Mouse (Mus musculus) liver, embryonic 13.5 days (tissue): ENCODE data around the gene Wfdc17. TPM values are rescaled to one million over a fixed set of nuclear protein-coding genes. Genes with fewer than 3 reads are reported as not detected.

Experiments used
- ATAC-seq: fragments of 200-750 bp; cut with Nextera tagmentation; 2 replicates; pipeline ENCODE4 v1.8.0; 2017; ENCODE audit warnings: low read depth, mild to moderate bottlenecking, moderate number of reproducible peaks, moderate library complexity
- DNase-seq: peaks from one replicate; pipeline ENCODE4 v3.0.0; 2022
- H3K27ac ChIP-seq: fragments of 300-500 bp; sonication (generic); 2 replicates; pipeline ENCODE4 v1.5.1; 2015; ENCODE audit warnings: moderate library complexity, mild to moderate bottlenecking, inconsistent platforms
- H3K27me3 ChIP-seq: fragments of 300-500 bp; sonication (generic); 2 replicates; pipeline ENCODE4 v1.6.1; 2015; ENCODE audit warnings: mild to moderate bottlenecking, inconsistent platforms
- H3K36me3 ChIP-seq: fragments of 300-500 bp; sonication (generic); 2 replicates; pipeline ENCODE4 v1.6.1; 2015; ENCODE audit warnings: mild to moderate bottlenecking, inconsistent platforms
- H3K4me1 ChIP-seq: fragments of 300-500 bp; sonication (generic); replicated peaks from 2 replicates; pipeline ENCODE4 v1.6.1; 2015; ENCODE audit warnings: inconsistent platforms
- H3K4me2 ChIP-seq: fragments of 300-500 bp; sonication (generic); 2 replicates; pipeline ENCODE4 v1.6.1; 2015; ENCODE audit warnings: inconsistent platforms, mild to moderate bottlenecking, moderate library complexity
- H3K4me3 ChIP-seq: fragments of 300-500 bp; sonication (generic); replicated peaks from 2 replicates; pipeline ENCODE4 v1.5.1; 2015; ENCODE audit warnings: mild to moderate bottlenecking, inconsistent platforms
- H3K9ac ChIP-seq: fragments of 300-500 bp; sonication (generic); 2 replicates; pipeline ENCODE4 v1.6.1; 2015; ENCODE audit warnings: mild to moderate bottlenecking, inconsistent platforms
- H3K9me3 ChIP-seq: fragments of 300-500 bp; sonication (generic); replicated peaks from 2 replicates; pipeline ENCODE4 v1.6.1; 2016; ENCODE audit warnings: inconsistent platforms
- whole genome bisulfite sequencing: fragments of 180-500 bp; shearing (Covaris S2); methylation state at CpG from one replicate; pipeline ENCODE4 v1.1.7; 2015; ENCODE audit not compliant: insufficient replicate concordance; 5-methylcytosine and 5-hydroxymethylcytosine counted together
- polyA plus RNA-seq: library from polyadenylated mRNA; unstranded; fragments of >200 nt; fragmentation: Nextera tagmentation; extraction: Ambion mirVana; gene quantifications from 2 replicates; pipeline ENCODE4 v1.2.1, GENCODE M21; 2015

The Wfdc17 gene
- 5.8 and 8.0 TPM in 2 replicates for polyA plus RNA-seq

DNA sequence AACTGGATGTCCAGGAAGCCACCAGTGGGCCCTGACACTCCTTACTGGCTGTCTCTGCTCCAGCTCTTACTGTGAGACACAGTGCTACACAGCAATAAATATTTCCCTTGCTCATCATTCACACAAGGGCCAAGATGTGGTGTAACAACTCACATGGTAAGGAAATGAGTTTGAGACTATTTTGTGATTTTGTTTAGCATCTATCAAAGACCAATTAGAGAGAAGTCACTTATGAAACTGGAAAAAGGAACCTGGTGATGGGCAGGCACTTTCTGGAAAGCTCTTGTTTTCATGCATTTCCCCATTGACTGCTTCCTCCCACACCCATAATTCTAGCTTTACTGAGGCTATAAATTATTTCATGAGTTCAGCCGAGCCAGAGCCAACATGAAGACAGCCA, at the start of gene Wfdc17:
Gene Wfdc17 (plus strand): TSS at position 287 of the 400 bp plus-strand sequence.
- no peak within 1 kb of the TSS for H3K9ac ChIP-seq
- WGBS = 29% methylated on average over 1 of the region's 1 CpGs
- H3K36me3 ChIP-seq = no peaks in the 10 kb centered on the region
- ATAC-seq (no peak), DNase-seq (no peak)
- no peak within 1 kb of the TSS for H3K27ac ChIP-seq
- no peaks in the 10 kb centered on the region for H3K27me3 ChIP-seq
- H3K4me1 ChIP-seq = no peaks in the 10 kb centered on the region
- no peak within 1 kb of the TSS for H3K4me3 ChIP-seq
- no peak within 1 kb of the TSS for H3K4me2 ChIP-seq
- H3K9me3 ChIP-seq = no peaks in the 10 kb centered on the region

DNA sequence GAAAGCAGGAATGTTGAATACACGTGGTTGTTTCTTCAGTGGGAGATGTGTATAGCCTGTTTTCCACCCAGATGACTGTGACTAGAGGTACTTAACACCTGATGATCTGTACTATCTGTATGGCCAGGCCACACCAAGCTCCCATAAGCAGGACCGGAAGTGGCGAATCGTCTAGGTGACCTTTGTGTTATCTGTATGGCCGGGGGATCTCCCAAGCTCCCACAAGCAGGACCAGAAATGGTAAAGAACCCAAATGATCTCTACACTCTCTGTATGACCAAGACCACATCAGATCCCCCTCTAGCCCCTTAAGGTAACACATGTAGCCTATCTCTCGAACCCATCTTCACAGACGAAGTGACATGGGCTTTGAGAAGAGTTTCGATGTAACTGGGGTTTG, 49.2 kb upstream of the Wfdc17 start:
- Histone ChIP-seq H3K27ac (no peak overlapping the region), H3K36me3 (no peaks in the 10 kb centered on the region), H3K4me1 (no peaks in the 10 kb centered on the region), H3K9ac (no peak overlapping the region), H3K27me3 (no peaks in the 10 kb centered on the region), H3K9me3 (no peaks in the 10 kb centered on the region), H3K4me3 (no peak overlapping the region), H3K4me2 (no peak overlapping the region)
- DNase-seq (no peak), ATAC-seq (no peak)
- WGBS = 64% methylated on average over 8 of the region's 8 CpGs

DNA sequence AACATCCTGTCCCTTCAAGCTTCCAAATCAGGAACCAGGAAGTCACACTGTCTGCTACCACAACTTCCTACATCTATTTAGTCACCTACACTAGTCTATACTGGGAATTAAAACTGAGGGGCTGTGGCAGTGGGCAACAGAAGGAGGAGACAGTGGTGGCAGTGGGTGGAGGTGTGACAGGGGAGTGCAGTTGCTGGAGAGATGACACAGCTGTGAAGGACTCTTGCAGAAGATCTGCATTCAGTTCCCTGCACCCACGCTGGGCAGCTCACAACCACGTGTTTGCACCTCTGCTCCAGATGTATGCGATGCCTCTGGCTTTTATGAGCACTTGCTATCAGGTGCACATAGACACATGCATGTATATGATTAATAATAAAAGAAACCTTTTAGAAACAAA, 46.3 kb upstream of the Wfdc17 start:
- no peak for ATAC-seq

DNA sequence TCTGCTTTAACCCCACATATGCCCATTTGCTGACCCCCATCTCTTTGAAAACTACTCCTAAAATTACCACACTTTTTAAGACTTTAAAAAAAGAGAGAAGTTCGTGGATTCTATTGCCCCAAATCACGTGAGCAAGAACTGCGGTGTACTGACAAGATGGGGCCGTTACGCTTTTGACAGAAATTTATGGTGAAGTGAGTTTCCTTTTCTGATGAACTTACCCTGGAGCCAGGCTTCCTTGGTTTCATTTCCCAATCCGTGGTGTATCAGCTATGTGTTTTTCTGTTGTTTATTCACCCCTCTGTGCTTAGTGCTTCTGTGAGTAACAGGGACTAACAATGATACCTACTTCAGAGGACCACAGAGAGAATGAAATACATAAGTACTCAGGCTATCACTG, 45.0 kb upstream of the Wfdc17 start:
- H3K4me1 ChIP-seq = no peaks in the 10 kb centered on the region
- DNase-seq (no peak), ATAC-seq (no peak)
- WGBS = 46% methylated on average over 6 of the region's 6 CpGs
- H3K36me3 ChIP-seq = no peaks in the 10 kb centered on the region
- no peak overlapping the region for H3K27ac ChIP-seq
- no peak overlapping the region for H3K9ac ChIP-seq
- H3K27me3 ChIP-seq = no peaks in the 10 kb centered on the region
- H3K4me2 ChIP-seq = no peak overlapping the region
- H3K4me3 ChIP-seq = no peak overlapping the region
- no peaks in the 10 kb centered on the region for H3K9me3 ChIP-seq

More for the DNA sequence above, 46.3 kb upstream of the Wfdc17 start:
- Histone ChIP-seq H3K4me1 (no peaks in the 10 kb centered on the region), H3K36me3 (no peaks in the 10 kb centered on the region), H3K9ac (no peak overlapping the region), H3K4me2 (no peak overlapping the region), H3K4me3 (no peak overlapping the region), H3K9me3 (no peaks in the 10 kb centered on the region), H3K27ac (no peak overlapping the region), H3K27me3 (no peaks in the 10 kb centered on the region)
- DNase-seq = no peak
- 68% methylated on average over 3 of the region's 3 CpGs for WGBS

DNA sequence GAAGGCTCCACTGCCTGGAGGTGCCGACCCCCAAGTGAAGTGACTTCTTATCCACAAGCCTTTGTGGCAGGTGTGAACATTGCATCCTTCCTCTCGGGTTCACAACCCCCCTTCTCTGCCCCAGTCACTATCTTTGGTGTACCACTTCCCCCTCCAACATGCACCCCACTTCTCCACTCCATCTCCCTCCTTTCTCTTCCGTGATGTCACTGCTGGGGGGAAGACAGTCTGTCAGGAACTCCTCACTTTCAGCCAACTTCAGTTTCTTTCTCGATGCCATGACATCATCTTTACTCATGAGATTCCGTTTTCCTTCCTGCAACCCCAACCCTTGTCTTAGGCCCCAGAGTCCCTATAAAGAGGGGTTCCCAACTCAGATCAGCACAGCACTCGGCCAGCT, 41.6 kb upstream of the Wfdc17 start, which contains the start of gene Ccl4:
Gene Ccl4 (plus strand): TSS at position 381 of the 400 bp plus-strand sequence.
- no peak within 1 kb of the TSS for H3K4me2 ChIP-seq
- 39% methylated on average over 6 of the region's 6 CpGs for WGBS
- no peaks in the 10 kb centered on the region for H3K36me3 ChIP-seq
- DNase-seq (no peak), ATAC-seq (no peak)
- no peaks in the 10 kb centered on the region for H3K27me3 ChIP-seq
- H3K9ac ChIP-seq = no peak within 1 kb of the TSS
- H3K27ac ChIP-seq = no peak within 1 kb of the TSS
- no peak within 1 kb of the TSS for H3K4me3 ChIP-seq
- H3K4me1 ChIP-seq = no peaks in the 10 kb centered on the region
- no peaks in the 10 kb centered on the region for H3K9me3 ChIP-seq

DNA sequence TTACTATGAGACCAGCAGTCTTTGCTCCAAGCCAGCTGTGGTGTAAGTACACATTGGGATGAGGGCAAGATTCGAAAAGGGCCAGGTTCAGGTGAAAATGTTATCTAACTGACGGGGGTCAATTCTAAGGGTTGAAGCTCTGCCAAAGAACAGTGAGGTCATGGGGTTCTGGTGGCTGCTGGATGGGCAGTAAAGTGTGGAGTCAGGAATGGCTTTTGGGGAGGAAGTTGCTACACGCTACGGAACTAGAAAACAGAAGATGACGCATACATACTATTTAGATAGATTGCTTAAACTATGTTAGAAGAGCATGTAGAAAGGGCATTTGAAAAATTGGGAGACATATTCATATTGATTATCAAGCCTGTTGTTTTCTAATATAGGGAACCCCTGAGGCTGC, 40.3 kb upstream of the Wfdc17 start:
- no peak for DNase-seq
- H3K9me3 ChIP-seq = no peaks in the 10 kb centered on the region
- H3K36me3 ChIP-seq = no peaks in the 10 kb centered on the region
- ATAC-seq = no peak
- H3K27ac ChIP-seq = no peak overlapping the region
- no peaks in the 10 kb centered on the region for H3K4me1 ChIP-seq
- no peak overlapping the region for H3K4me2 ChIP-seq
- WGBS = 40% methylated on average over 5 of the region's 5 CpGs
- H3K4me3 ChIP-seq = no peak overlapping the region
- no peaks in the 10 kb centered on the region for H3K27me3 ChIP-seq
- H3K9ac ChIP-seq = no peak overlapping the region

DNA sequence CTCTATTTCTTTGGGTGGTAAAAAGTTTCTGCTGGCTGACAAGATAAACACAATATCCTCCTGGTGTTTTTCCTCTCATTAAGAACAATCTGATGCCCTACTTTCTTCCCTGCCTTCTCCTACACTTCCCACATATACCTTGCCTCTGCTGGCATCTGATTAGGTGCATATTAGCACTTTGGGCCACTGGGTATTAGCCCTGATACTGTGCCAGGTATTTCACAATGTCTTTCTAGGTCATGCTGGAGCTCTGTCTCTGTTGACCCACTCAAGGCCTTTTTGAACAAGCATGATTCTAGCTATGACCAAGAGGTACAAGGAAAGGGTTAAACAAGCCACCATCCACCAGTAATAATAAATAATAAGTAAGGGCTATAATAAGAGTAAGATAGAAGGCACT, 32.0 kb upstream of the Wfdc17 start:
- DNase-seq = no peak
- Histone ChIP-seq H3K4me2 (no peak overlapping the region), H3K36me3 (no peaks in the 10 kb centered on the region), H3K9me3 (no peaks in the 10 kb centered on the region), H3K9ac (no peak overlapping the region), H3K27me3 (no peaks in the 10 kb centered on the region), H3K27ac (no peak overlapping the region), H3K4me3 (no peak overlapping the region), H3K4me1 (no peaks in the 10 kb centered on the region)
- ATAC-seq = no peak

DNA sequence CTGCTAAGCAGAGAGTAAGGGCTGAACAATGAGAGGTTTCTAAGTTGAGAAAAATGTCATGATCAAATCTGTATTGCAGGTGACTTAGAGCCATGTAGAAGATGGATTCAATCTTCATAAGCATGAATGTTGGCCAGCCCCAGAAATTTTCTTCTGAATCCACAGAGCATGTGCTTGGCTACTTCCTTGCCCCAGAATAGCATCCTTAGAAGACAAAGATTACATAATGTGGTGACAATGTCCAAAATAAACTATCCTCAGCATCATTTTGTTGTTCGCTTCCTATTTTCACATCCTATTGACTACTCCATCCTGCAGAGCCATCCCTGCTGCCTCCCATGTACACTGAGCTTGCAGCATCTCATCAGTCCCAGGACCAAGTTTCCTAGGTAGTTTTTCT, 28.1 kb upstream of the Wfdc17 start:
- H3K36me3 ChIP-seq = no peaks in the 10 kb centered on the region
- no peaks in the 10 kb centered on the region for H3K27me3 ChIP-seq
- H3K4me1 ChIP-seq = no peaks in the 10 kb centered on the region
- WGBS = 63% methylated on average over 1 of the region's 1 CpGs
- no peak overlapping the region for H3K4me3 ChIP-seq
- no peak overlapping the region for H3K4me2 ChIP-seq
- H3K9ac ChIP-seq = no peak overlapping the region
- no peak overlapping the region for H3K27ac ChIP-seq
- no peak for ATAC-seq
- DNase-seq = no peak
- H3K9me3 ChIP-seq = no peaks in the 10 kb centered on the region

DNA sequence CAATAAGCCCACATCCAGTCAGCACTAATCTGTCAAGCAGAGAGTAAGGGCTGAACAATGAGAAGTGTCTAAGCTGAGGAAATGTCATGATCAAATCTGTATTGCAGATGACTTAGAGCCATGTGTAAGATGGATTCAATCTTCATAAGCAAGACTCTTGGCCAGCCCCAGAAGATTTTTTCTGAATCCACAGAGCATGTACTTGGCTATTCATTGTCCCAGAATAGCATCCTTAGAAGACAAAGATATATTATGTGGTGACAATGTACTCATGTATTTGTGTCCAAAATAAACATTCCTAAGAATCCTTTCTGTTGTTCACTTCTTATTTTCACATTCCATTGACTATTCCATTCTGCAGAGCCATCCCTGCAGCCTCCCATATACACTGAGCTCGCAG, 13.9 kb upstream of the Wfdc17 start:
- H3K4me2 ChIP-seq = no peak overlapping the region
- no peak overlapping the region for H3K4me3 ChIP-seq
- 42% methylated on average over 1 of the region's 1 CpGs for WGBS
- no peak overlapping the region for H3K9ac ChIP-seq
- no peaks in the 10 kb centered on the region for H3K9me3 ChIP-seq
- no peaks in the 10 kb centered on the region for H3K4me1 ChIP-seq
- DNase-seq (no peak), ATAC-seq (no peak)
- H3K27me3 ChIP-seq = no peaks in the 10 kb centered on the region
- H3K36me3 ChIP-seq = no peaks in the 10 kb centered on the region
- H3K27ac ChIP-seq = no peak overlapping the region

DNA sequence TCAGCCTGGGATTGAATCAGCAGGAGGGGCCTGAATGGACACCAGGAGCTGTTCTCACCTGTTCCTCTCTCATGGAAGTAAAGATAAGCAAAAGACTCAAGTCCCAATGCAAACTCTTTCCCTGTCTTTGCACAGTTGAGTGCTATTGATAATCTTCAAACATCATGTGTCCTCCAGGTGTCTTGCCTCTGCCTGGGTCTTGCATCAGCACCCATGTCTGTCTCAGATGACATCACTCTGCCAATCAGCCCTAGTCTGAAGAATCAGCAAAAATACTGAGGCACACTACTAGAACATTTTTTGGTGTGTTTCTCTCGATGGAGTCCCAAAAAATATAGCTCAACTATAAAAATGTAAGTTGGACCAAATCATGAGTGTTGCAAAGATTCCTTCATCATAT, 11.8 kb upstream of the Wfdc17 start:
- WGBS = 29% methylated on average over 1 of the region's 1 CpGs
- ATAC-seq = no peak
- H3K4me1 ChIP-seq = no peaks in the 10 kb centered on the region

DNA sequence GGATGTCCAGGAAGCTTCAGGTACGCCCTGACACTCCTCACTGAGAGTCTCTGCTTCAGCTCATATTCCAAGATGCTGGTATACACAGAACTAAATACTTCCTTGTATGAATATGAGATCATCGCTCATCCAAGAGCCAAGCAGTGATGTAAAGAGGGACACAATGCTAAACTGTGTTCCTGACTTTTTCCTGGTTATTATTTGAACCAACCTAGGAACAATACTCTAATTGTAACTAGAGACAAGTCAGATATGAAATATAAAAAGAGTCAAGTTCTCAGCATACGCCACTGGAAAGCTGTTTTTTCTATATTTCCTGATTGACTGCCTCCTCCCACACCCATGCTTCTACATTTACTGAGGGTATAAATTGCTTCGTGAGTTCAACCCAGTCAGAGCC, 4.9 kb downstream of the Wfdc17 start, which contains the start of gene Wfdc18:
Gene Wfdc18 (plus strand): TSS at position 301 of the 400 bp plus-strand sequence.
- Histone ChIP-seq H3K36me3 (no peaks in the 10 kb centered on the region), H3K9ac (no peak within 1 kb of the TSS), H3K4me3 (no peak within 1 kb of the TSS), H3K27ac (no peak within 1 kb of the TSS), H3K9me3 (no peaks in the 10 kb centered on the region), H3K4me1 (no peaks in the 10 kb centered on the region), H3K27me3 (no peaks in the 10 kb centered on the region), H3K4me2 (no peak within 1 kb of the TSS)
- ATAC-seq = no peak
- WGBS = 56% methylated on average over 4 of the region's 4 CpGs
- DNase-seq = no peak

More for the DNA sequence above, 11.8 kb upstream of the Wfdc17 start:
- Histone ChIP-seq H3K36me3 (no peaks in the 10 kb centered on the region), H3K27ac (no peak overlapping the region), H3K4me3 (no peak overlapping the region), H3K9me3 (no peaks in the 10 kb centered on the region), H3K9ac (no peak overlapping the region), H3K27me3 (no peaks in the 10 kb centered on the region), H3K4me2 (no peak overlapping the region)
- no peak for DNase-seq

DNA sequence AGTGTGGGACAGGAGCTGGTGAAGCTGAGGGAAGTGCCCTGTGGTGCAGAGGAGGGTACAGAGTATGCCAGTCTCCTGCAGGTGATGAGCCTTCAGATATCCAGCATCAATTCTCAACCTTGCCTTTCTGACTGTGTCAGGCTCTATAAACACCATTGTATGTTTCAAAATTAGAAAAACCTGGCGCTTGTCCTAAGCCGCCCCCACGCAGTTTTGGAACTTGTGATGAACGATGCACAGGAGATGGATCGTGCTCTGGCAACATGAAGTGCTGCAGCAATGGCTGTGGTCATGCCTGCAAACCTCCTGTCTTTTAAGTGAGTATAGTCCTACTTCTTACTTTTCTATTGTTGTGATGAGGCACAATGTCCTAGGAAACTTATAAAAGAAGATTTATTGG, 5.9 kb downstream of the Wfdc17 start:
- H3K9ac ChIP-seq = no peak overlapping the region
- DNase-seq (no peak), ATAC-seq (no peak)
- H3K4me1 ChIP-seq = no peaks in the 10 kb centered on the region
- WGBS = 69% methylated on average over 5 of the region's 5 CpGs
- H3K4me2 ChIP-seq = no peak overlapping the region
- no peaks in the 10 kb centered on the region for H3K36me3 ChIP-seq
- no peak overlapping the region for H3K4me3 ChIP-seq
- H3K27me3 ChIP-seq = no peaks in the 10 kb centered on the region
- H3K9me3 ChIP-seq = no peaks in the 10 kb centered on the region
- H3K27ac ChIP-seq = no peak overlapping the region
